Comparison of ENCODE assay signal across 13 mouse cellular contexts in genomic region chr16:61772431-61772830, GRCm38 (mm10).
"Had no signal": no experiment of that assay in that cellular context is flagged by ENCODE, and none has a peak within 500 bp of the region (broad histone marks: within the 10 kb centered on the region; RNA-seq: fewer than 3 reads in every experiment).

No protein-coding gene starts in this region.

- H3K4me1 ChIP-seq: midbrain, embryonic 10.5 days; neural tube, embryonic 12.5 days; stomach, embryonic 15.5 days had no signal

- H3K9ac ChIP-seq: liver, embryonic 14.5 days; neural tube, embryonic 12.5 days; stomach, embryonic 15.5 days had no signal

- H3K4me2 ChIP-seq: neural tube, embryonic 12.5 days; stomach, embryonic 15.5 days had no signal

- H3K27ac ChIP-seq: liver, embryonic 14.5 days; midbrain, embryonic 10.5 days; neural tube, embryonic 12.5 days; stomach, embryonic 15.5 days had no signal

- ATAC-seq: lung, postnatal 0 days had no signal

- H3K27me3 ChIP-seq: neural tube, embryonic 12.5 days; stomach, embryonic 15.5 days had no signal

- H3K9me3 ChIP-seq: midbrain, embryonic 10.5 days; neural tube, embryonic 12.5 days; stomach, embryonic 15.5 days had no signal

- H3K4me3 ChIP-seq: midbrain, embryonic 10.5 days; neural tube, embryonic 12.5 days; stomach, embryonic 15.5 days had no signal

- DNase-seq: kidney, adult 8-10 months; kidney, postnatal 25 days; lung, adult 18-20 months; lung, postnatal 4 days; midbrain, embryonic 14.5 days; right cerebral cortex, postnatal 14 days; thymus, adult 2 months; thymus, postnatal 25 days had no signal

- H3K36me3 ChIP-seq: midbrain, embryonic 10.5 days; neural tube, embryonic 12.5 days; stomach, embryonic 15.5 days had no signal
